Mouse (Mus musculus) thymus, adult 18-20 months (tissue): ENCODE results near the gene Akt2.
A peak's percentile ranks its signal among the peaks of the same experiment; 100 is the strongest.

Experiments used
- DNase-seq, 2 experiments: peaks; one replicate each; pipeline ENCODE4 v3.0.0; 2022; ENCODE audit warnings: mixed read lengths in 2 of 2

Akt2 gene

GRCm38 (mm10) chr7:27673064-27673574, 81.8 kb downstream of the Akt2 start:
- no peak for DNase-seq

- peak in 1 of 2 experiments; percentile 30 for DNase-seq
Observed at GRCm38 (mm10) chr7:27673575-27674131, 82.3 kb downstream of the Akt2 start.

GRCm38 (mm10) chr7:27674195-27674521, 82.8 kb downstream of the Akt2 start:
- DNase-seq = no peak

GRCm38 (mm10) chr7:27674522-27675221, 83.3 kb downstream of the Akt2 start, which contains the start of gene Map3k10:
Gene Map3k10, minus strand, starts transcription at chr7:27674598.
- peak; percentile 89 to 91 for DNase-seq

GRCm38 (mm10) chr7:27675222-27675612, 83.9 kb downstream of the Akt2 start:
- DNase-seq = no peak

GRCm38 (mm10) chr7:27683218-27683617, 91.9 kb downstream of the Akt2 start:
- no peak for DNase-seq

- DNase-seq = no peak
Observed at GRCm38 (mm10) chr7:27685220-27685619, 93.9 kb downstream of the Akt2 start.

GRCm38 (mm10) chr7:27685681-27686080, 94.3 kb downstream of the Akt2 start:
- no peak for DNase-seq

- no peak for DNase-seq
Observed at GRCm38 (mm10) chr7:27687043-27687442, 95.7 kb downstream of the Akt2 start.

- no peak for DNase-seq
Observed at GRCm38 (mm10) chr7:27687836-27688235, 96.5 kb downstream of the Akt2 start.

- DNase-seq = no peak
Observed at GRCm38 (mm10) chr7:27688246-27688788, 97.0 kb downstream of the Akt2 start.

GRCm38 (mm10) chr7:27688815-27689612, 97.7 kb downstream of the Akt2 start, which contains the start of gene Zfp607b:
Gene Zfp607b, plus strand, starts transcription at chr7:27689340.
- DNase-seq = peak; percentile 91 to 96
